Mouse (Mus musculus) liver, postnatal 0 days (tissue): ENCODE results near the gene Rnf5.

Experiments used
- CTCF ChIP-seq: sonication (generic); IDR thresholded peaks from 2 replicates; pipeline ENCODE4 v1.5.1; 2016; ENCODE audit warnings: antibody characterized with exemption, low read depth
- EP300 ChIP-seq: IDR thresholded peaks from 2 replicates; pipeline ENCODE4 v1.6.1; 2016; ENCODE audit warnings: antibody characterized with exemption, low read depth, mild to moderate bottlenecking

DNA sequence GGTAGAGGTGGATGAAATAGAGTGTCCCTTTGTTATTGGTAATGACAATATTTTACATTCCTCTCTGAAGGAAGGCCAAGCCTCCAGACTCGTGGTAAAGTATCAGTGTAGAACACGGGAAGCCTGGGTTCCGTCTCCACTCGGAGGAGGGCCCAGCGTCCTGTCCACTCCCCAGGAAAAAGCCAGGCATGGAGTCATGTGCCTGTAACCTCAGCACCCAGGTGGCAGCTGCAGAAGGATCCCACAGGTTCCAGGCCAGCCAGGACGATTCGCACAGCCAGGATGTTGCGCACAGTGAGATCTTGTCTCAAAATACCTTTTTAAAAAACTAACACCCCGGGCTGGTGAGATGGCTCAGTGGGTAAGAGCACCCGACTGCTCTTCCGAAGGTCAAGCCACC lies 40.1 kb downstream of the Rnf5 start:
- TF ChIP-seq CTCF (no peak), EP300 (no peak)
